Mouse (Mus musculus) layer of hippocampus, adult 18-20 months (tissue): ENCODE data around the gene Csl. TPM values are rescaled to one million over a fixed set of nuclear protein-coding genes. Genes with fewer than 3 reads are reported as not detected.
A peak's percentile ranks its signal among the peaks of the same experiment; 100 is the strongest.

Experiments
- DNase-seq, 2 experiments: peaks; one replicate each; pipeline ENCODE4 v3.0.0; 2022; ENCODE audit warnings: low spot score in 2 of 2
- long read RNA-seq: library from polyadenylated mRNA; stranded (forward); transcript quantifications from one replicate; pipeline ENCODE4 v2.0.0, GENCODE M21; 2021
- total RNA-seq, 2 experiments: library from RNA; stranded (reverse); gene quantifications; 2 replicates each; pipeline ENCODE4 v1.2.3; 2021

The Csl gene
- total RNA-seq: under 1 TPM; 0.43 to 0.62 TPM
- long read RNA-seq: 0 reads

- no peak for DNase-seq
These were observed at the start of gene Csl for GRCm38 (mm10) chr10:99759558-99759957. Gene Csl (minus strand): TSS chr10:99759658.

- no peak for DNase-seq
These were observed 30.0 kb upstream of the Csl start for GRCm38 (mm10) chr10:99789418-99789817.

DNA sequence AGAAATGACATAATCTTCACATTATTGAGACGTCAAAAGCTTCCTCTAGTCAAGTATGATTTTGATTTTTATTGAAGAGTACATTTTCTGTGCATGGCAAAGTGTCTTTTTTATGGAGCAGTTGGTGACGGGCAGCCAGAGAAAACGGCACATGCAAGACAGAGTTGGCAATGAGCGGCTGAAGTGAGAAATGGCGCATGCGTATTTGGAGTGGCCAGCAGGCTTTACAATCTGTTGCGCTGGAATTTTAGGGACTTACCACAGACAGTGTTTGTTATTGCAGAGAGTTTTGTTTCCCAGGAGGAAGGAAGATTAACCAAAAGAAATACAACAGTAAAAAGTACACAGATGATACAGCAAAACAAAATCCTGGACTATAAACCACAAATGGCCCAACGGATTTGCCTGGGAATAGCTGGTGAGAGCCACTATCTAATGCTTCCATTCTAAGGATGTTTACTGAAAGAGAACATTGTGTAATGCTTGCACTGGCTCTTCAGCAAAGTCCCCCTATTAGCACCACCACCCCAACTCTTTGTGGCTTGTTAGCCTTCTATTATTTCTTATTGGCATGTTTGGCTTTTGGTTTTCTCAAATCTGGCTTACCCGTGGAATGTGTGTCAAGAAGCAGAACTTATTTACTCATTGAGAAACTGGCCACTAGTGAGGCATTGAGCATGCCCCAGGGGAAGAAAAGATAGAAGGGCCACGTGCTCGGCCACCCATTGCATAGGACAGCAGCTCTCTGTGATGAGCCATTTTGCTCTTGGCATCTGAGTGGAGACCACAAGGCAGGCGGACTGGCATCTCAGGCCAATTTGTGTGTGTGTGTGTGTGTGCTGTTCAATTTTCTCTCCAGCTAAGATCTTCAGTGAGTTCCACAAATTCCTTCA, 15.0 kb upstream of the Csl start:
- peak in 1 of 2 experiments; percentile 7 for DNase-seq

DNA sequence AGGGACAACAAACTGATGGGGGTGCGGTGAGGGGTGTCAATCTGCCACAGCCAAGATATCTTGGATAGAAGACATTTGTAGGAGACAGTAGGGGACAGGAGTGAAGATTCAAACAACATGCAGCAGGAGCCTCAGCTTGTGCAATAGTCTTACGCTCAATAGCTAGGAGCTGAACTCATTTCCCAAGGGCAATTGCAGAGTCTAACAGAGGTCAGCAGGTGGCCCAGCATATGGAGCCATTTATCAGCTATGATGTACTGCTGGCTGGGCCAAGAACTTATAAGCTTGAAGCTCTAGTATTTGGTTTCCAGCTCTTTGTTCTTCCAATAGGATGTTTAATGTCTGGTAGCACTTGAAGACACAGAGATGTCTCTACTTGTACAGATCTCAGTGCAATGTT, 9.3 kb downstream of the Csl start:
- DNase-seq: no peak

DNA sequence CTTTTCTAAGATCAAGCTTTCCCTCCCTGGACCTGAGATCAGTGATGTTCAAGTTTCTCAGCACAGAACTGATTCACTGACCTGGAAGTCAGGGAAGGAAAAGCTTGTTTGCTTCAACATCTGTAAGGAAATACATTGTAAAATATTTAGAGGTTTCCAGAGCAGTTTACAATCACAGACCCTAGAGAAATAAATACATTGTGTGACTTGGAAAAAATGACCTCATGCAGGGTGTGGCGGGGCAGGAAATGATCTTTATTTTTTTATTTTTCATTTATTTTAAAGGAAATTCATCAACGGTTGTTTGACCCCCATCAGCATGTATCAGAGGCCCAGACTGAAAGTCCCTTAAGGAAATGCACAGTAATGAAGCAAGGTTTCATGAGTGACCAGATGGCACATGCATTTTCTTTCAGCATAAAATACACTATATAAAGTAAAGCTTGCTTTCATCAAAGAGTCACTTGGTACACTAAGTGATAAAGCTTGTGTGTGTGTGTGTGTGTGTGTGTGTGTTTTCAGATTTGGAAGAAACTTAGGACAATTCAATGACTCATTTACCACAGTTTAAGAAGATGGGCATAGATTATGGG, 10.7 kb downstream of the Csl start:
- no peak for DNase-seq

GRCm38 (mm10) chr10:99748009-99748408, 11.4 kb downstream of the Csl start:
- no peak for DNase-seq

DNA sequence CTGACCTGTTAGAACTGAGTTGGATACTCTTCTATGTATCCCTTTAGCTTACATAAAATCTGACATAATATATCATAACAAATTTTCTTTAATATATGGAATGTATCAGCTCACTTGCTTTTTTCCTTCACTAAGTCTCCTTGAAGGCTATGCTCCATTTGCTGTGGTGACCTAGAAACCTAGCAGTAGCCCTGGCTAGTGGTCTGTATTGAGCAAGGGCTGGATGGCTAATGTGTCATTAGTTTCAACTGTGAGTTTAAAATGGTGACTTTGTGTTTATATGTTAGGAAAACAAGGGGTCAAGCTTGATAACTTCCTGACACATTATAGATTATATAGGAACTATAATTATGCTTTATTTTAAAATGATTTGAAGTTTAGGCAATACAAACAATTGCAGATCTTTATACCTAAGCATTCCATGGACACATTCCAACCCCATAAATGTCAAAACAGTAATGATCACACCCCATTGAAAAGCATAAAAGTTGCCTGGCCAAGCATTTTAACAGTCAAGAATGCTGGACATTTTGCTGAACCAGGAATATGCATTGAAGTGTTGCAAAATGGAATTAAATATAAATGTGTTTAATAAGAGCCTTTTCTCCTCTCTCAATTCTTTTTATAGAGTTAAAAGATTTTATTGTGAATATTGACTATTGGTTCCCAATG, 17.7 kb downstream of the Csl start:
- no peak for DNase-seq

- no peak for DNase-seq
These were observed 46.3 kb downstream of the Csl start for GRCm38 (mm10) chr10:99713129-99713528.

GRCm38 (mm10) chr10:99711567-99711966, 47.9 kb downstream of the Csl start:
- no peak for DNase-seq
